Mouse (Mus musculus) ES-Bruce4 (cell line): ENCODE results near the gene Nup153. TPM values are rescaled to one million over a fixed set of nuclear protein-coding genes. Genes with fewer than 3 reads are reported as not detected.
A peak's percentile ranks its signal among the peaks of the same experiment; 100 is the strongest.

Source experiments
- H3K27ac ChIP-seq: 2 replicates; pipeline ENCODE4 v1.5.1; 2012; ENCODE audit warnings: low read length, inconsistent platforms; ENCODE audit not compliant: insufficient read depth
- H3K27me3 ChIP-seq: 2 replicates; pipeline ENCODE4 v1.6.1; 2012; ENCODE audit warnings: mild to moderate bottlenecking, low read length, inconsistent platforms; ENCODE audit not compliant: control insufficient read depth, poor library complexity, insufficient read depth, severe bottlenecking
- H3K36me3 ChIP-seq: 2 replicates; pipeline ENCODE4 v1.6.1; 2012; ENCODE audit warnings: inconsistent platforms, mild to moderate bottlenecking, low read length, moderate library complexity; ENCODE audit not compliant: control insufficient read depth, poor library complexity, insufficient read depth, severe bottlenecking
- H3K4me1 ChIP-seq: one replicate; pipeline ENCODE4 v1.8.1; 2011; ENCODE audit warnings: low read length; ENCODE audit not compliant: control insufficient read depth, insufficient read depth
- H3K4me3 ChIP-seq: 2 replicates; pipeline ENCODE4 v1.5.1; 2011; ENCODE audit warnings: low read depth, mild to moderate bottlenecking, low read length
- H3K9ac ChIP-seq: 2 replicates; pipeline ENCODE4 v1.6.1; 2012; ENCODE audit warnings: low read depth, mild to moderate bottlenecking, inconsistent platforms; ENCODE audit not compliant: poor library complexity, severe bottlenecking
- H3K9me3 ChIP-seq: replicated peaks from 2 replicates; pipeline ENCODE4 v1.6.1; 2012; ENCODE audit warnings: mild to moderate bottlenecking, low read length, inconsistent platforms; ENCODE audit not compliant: control insufficient read depth, poor library complexity, insufficient read depth, severe bottlenecking
- CTCF ChIP-seq: IDR thresholded peaks from one replicate; pipeline ENCODE4 v1.8.1; 2011; ENCODE audit warnings: low read depth, low read length
- EP300 ChIP-seq: IDR thresholded peaks from 2 replicates; pipeline ENCODE4 v1.6.1; 2011; ENCODE audit warnings: low read depth, low read length; ENCODE audit not compliant: insufficient read depth
- POLR2A ChIP-seq: IDR thresholded peaks from one replicate; pipeline ENCODE4 v1.8.1; 2011; ENCODE audit warnings: low read length; ENCODE audit not compliant: insufficient read depth
- polyA plus RNA-seq: library from polyadenylated mRNA; stranded (reverse); fragments of >200 nt; gene quantifications from 2 replicates; pipeline ENCODE4 v1.2.4, GENCODE M21; 2011; ENCODE audit warnings: low read depth; ENCODE audit not compliant: missing spikeins, insufficient read depth, insufficient read length

Gene Nup153
- polyA plus RNA-seq, 1 experiment = 232 TPM

- H3K36me3 ChIP-seq = peaks cover 42% of the 10 kb centered on the region
- no peak for TF ChIP-seq EP300
- H3K27ac ChIP-seq = no peak overlapping the region
- no peaks in the 10 kb centered on the region for H3K27me3 ChIP-seq
- no peak overlapping the region for H3K9ac ChIP-seq
- no peaks in the 10 kb centered on the region for H3K4me1 ChIP-seq
- H3K4me3 ChIP-seq = no peak overlapping the region
- H3K9me3 ChIP-seq = no peaks in the 10 kb centered on the region
These were observed 53.1 kb downstream of the Nup153 start for GRCm38 (mm10) chr13:46674601-46675000.

- TF ChIP-seq CTCF (no peak), POLR2A (no peak)
- Histone ChIP-seq H3K9me3 (no peaks in the 10 kb centered on the region), H3K36me3 (peaks cover 26% of the 10 kb centered on the region), H3K27me3 (no peaks in the 10 kb centered on the region), H3K4me3 (peak overlapping the region; percentile 46), H3K27ac (no peak overlapping the region), H3K4me1 (no peaks in the 10 kb centered on the region), H3K9ac (peak overlapping the region; percentile 98)
These were observed 57.2 kb downstream of the Nup153 start for GRCm38 (mm10) chr13:46670514-46670913.

- no peak for TF ChIP-seq EP300
- TF ChIP-seq POLR2A = no peak
- TF ChIP-seq CTCF = no peak
- Histone ChIP-seq H3K4me1 (no peaks in the 10 kb centered on the region), H3K4me3 (peak overlapping the region; percentile 74), H3K27me3 (no peaks in the 10 kb centered on the region), H3K36me3 (peaks cover 21% of the 10 kb centered on the region), H3K9ac (peak overlapping the region; percentile 98), H3K27ac (no peak overlapping the region), H3K9me3 (no peaks in the 10 kb centered on the region)
These were observed 58.0 kb downstream of the Nup153 start for GRCm38 (mm10) chr13:46669620-46670271.

- Histone ChIP-seq H3K4me3 (peak within 1 kb of the TSS; percentile 94), H3K27me3 (no peaks in the 10 kb centered on the region), H3K9ac (peak within 1 kb of the TSS; percentile 98), H3K27ac (no peak within 1 kb of the TSS), H3K4me1 (no peaks in the 10 kb centered on the region), H3K9me3 (no peaks in the 10 kb centered on the region), H3K36me3 (peaks cover 19% of the 10 kb centered on the region)
- TF ChIP-seq EP300 (0 out of 2 replicates have a peak, but pooled peaks have one; percentile 22), CTCF (no peak)
These were observed 58.6 kb downstream of the Nup153 start, which contains the start of gene Fam8a1 for GRCm38 (mm10) chr13:46669048-46669619. Gene Fam8a1, plus strand, starts transcription at chr13:46669522.

- Histone ChIP-seq H3K36me3 (no peaks in the 10 kb centered on the region), H3K27me3 (no peaks in the 10 kb centered on the region), H3K4me1 (no peaks in the 10 kb centered on the region), H3K27ac (no peak overlapping the region), H3K9me3 (no peaks in the 10 kb centered on the region), H3K9ac (no peak overlapping the region), H3K4me3 (no peak overlapping the region)
- TF ChIP-seq EP300 (no peak), CTCF (no peak), POLR2A (no peak)
These were observed 64.2 kb downstream of the Nup153 start for GRCm38 (mm10) chr13:46663461-46663964.

GRCm38 (mm10) chr13:46659211-46659610 is 68.5 kb downstream of the Nup153 start:
- Histone ChIP-seq H3K9ac (no peak overlapping the region), H3K27ac (no peak overlapping the region), H3K9me3 (no peaks in the 10 kb centered on the region), H3K4me1 (no peaks in the 10 kb centered on the region), H3K4me3 (no peak overlapping the region), H3K36me3 (no peaks in the 10 kb centered on the region), H3K27me3 (no peaks in the 10 kb centered on the region)
- no peak for TF ChIP-seq POLR2A
- TF ChIP-seq EP300 = no peak
